Mouse (Mus musculus): ENCODE results near the gene Cdkn2c.

DNA sequence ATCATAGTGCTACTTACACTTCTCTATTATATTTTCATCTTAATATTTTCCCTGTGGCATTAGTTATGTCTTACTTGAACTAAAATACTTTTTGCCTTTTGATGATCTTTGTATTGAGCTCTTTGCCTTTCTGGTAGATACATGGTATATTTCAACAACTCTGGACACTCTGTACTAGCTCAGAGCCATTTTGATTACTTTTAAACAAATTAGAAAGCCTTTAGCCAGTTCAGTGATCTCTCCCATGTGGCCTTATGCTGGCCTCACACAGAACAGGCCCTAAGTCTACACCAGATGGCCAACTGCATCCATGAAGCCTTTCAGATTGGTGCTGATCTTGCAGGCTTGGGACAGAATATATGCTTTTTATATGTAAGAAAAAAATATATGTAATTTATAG is 13.7 kb downstream of the Cdkn2c start:
- no peak for TF ChIP-seq CTCF (IDR thresholded peaks at IDR 0.05)
- no peak for TF ChIP-seq EP300 (IDR thresholded peaks at IDR 0.05)
